Mouse (Mus musculus): ENCODE measurements around the gene Rdh9. TPM values are rescaled to one million over a fixed set of nuclear protein-coding genes. Genes with fewer than 3 reads are reported as not detected.
"Not testable (repeated sequence)": the region's sequence is repeated elsewhere in the genome, so short reads cannot be mapped to it uniquely, and the experiment has no call there.

Rdh9 gene
- total RNA-seq, 2 experiments from 2014 or later = 8.4 to 20.8 TPM

GRCm38 (mm10) chr10:127755770-127756468, 20.3 kb upstream of the Rdh9 start:
- DNase-seq = no peak

GRCm38 (mm10) chr10:127759181-127760110, 16.7 kb upstream of the Rdh9 start, which contains the start of the genes Rdh1 and Rdh16f1:
Gene Rdh1 (plus strand): TSS chr10:127759721.
Gene Rdh16f1 (plus strand): TSS chr10:127759787.
- no peak for DNase-seq

GRCm38 (mm10) chr10:127762926-127763325, 13.3 kb upstream of the Rdh9 start:
- DNase-seq = not testable (repeated sequence)

GRCm38 (mm10) chr10:127763914-127764680, 12.1 kb upstream of the Rdh9 start:
- no peak for DNase-seq

- no peak for DNase-seq
Observed at GRCm38 (mm10) chr10:127766564-127766963, 9.6 kb upstream of the Rdh9 start.

GRCm38 (mm10) chr10:127782321-127782720, 6.1 kb downstream of the Rdh9 start:
- not testable (repeated sequence) for DNase-seq

GRCm38 (mm10) chr10:127785411-127785810, 9.2 kb downstream of the Rdh9 start:
- not testable (repeated sequence) for DNase-seq

- no peak for DNase-seq
Observed at GRCm38 (mm10) chr10:127799295-127799694, 23.1 kb downstream of the Rdh9 start.

GRCm38 (mm10) chr10:127800891-127801290, 24.7 kb downstream of the Rdh9 start, which contains the start of gene Rdh16:
Gene Rdh16 (plus strand): TSS chr10:127801152.
- no peak for DNase-seq

- DNase-seq = no peak
Observed at GRCm38 (mm10) chr10:127801612-127802011, 25.4 kb downstream of the Rdh9 start.

GRCm38 (mm10) chr10:127802236-127802635, 26.1 kb downstream of the Rdh9 start:
- no peak for DNase-seq

- DNase-seq = no peak
Observed at GRCm38 (mm10) chr10:127804416-127804815, 28.2 kb downstream of the Rdh9 start.

- no peak for DNase-seq
Observed at GRCm38 (mm10) chr10:127815888-127816287, 39.7 kb downstream of the Rdh9 start.

- not testable (repeated sequence) for DNase-seq
Observed at GRCm38 (mm10) chr10:127817268-127817910, 41.2 kb downstream of the Rdh9 start.

- DNase-seq = not testable (repeated sequence)
Observed at GRCm38 (mm10) chr10:127821806-127822205, 45.6 kb downstream of the Rdh9 start.

- DNase-seq = peak; percentile 41
Observed at GRCm38 (mm10) chr10:127825386-127825785, 49.2 kb downstream of the Rdh9 start.

- DNase-seq = no peak
Observed at GRCm38 (mm10) chr10:127829121-127829520, 52.9 kb downstream of the Rdh9 start.

- not testable (repeated sequence) for DNase-seq
Observed at GRCm38 (mm10) chr10:127834186-127834585, 58.0 kb downstream of the Rdh9 start.

- DNase-seq = no peak
Observed at GRCm38 (mm10) chr10:127835292-127835691, 59.1 kb downstream of the Rdh9 start.

- peak; percentile 29 for DNase-seq
Observed at GRCm38 (mm10) chr10:127837793-127838192, 61.6 kb downstream of the Rdh9 start.

- no peak for DNase-seq
Observed at GRCm38 (mm10) chr10:127838539-127838938, 62.4 kb downstream of the Rdh9 start.

- DNase-seq = no peak
Observed at GRCm38 (mm10) chr10:127840776-127841175, 64.6 kb downstream of the Rdh9 start.

All from adrenal gland, postnatal 10 days (tissue).